Mouse (Mus musculus) thymus, adult 2 months (tissue): ENCODE data around the gene Nup98. TPM values are rescaled to one million over a fixed set of nuclear protein-coding genes. Genes with fewer than 3 reads are reported as not detected.
A peak's percentile ranks its signal among the peaks of the same experiment; 100 is the strongest.

Experiments
- DNase-seq: peaks from one replicate; pipeline ENCODE4 v3.0.0; 2021
- H3K27ac ChIP-seq: fragments of 200-500 bp; 2 replicates; pipeline ENCODE4 v1.5.1; 2012; ENCODE audit warnings: low read length, control low read depth; ENCODE audit not compliant: control insufficient read depth, insufficient read depth
- H3K27me3 ChIP-seq: fragments of 200-500 bp; 2 replicates; pipeline ENCODE4 v1.6.1; 2012; ENCODE audit warnings: mild to moderate bottlenecking, low read length, moderate library complexity, mixed read lengths; ENCODE audit not compliant: control insufficient read depth, insufficient read depth
- H3K36me3 ChIP-seq: fragments of 200-500 bp; 2 replicates; pipeline ENCODE4 v1.6.1; 2012; ENCODE audit warnings: mild to moderate bottlenecking, low read length, moderate library complexity; ENCODE audit not compliant: control insufficient read depth, insufficient read depth
- H3K4me1 ChIP-seq: fragments of 200-500 bp; replicated peaks from 2 replicates; pipeline ENCODE4 v1.6.1; 2012; ENCODE audit warnings: low read length; ENCODE audit not compliant: control insufficient read depth, insufficient read depth
- H3K4me3 ChIP-seq: fragments of 200-500 bp; 2 replicates; pipeline ENCODE4 v1.5.1; 2012; ENCODE audit warnings: mild to moderate bottlenecking, low read length, control low read depth, moderate library complexity; ENCODE audit not compliant: control insufficient read depth, insufficient read depth
- CTCF ChIP-seq: fragments of 200-500 bp; IDR thresholded peaks from 2 replicates; pipeline ENCODE4 v1.5.1; 2012; ENCODE audit warnings: mild to moderate bottlenecking, control low read depth, low read length, moderate library complexity, borderline replicate concordance; ENCODE audit not compliant: control insufficient read depth, poor library complexity, insufficient read depth; ENCODE audit errors: extremely low read depth
- POLR2A ChIP-seq: fragments of 200-500 bp; IDR thresholded peaks from 2 replicates; pipeline ENCODE4 v1.6.1; 2012; ENCODE audit warnings: mild to moderate bottlenecking, low read length, control low read depth, moderate library complexity; ENCODE audit not compliant: control insufficient read depth, poor library complexity, insufficient read depth; ENCODE audit errors: extremely low read depth
- WGBS: fragments of 180-500 bp; shearing (Covaris S2); methylation state at CpG from one replicate; pipeline ENCODE4 v1.1.7; 2018; 5-methylcytosine and 5-hydroxymethylcytosine counted together
- polyA plus RNA-seq: library from polyadenylated mRNA; depleted of rRNA; stranded (reverse); fragments of >200 nt; gene quantifications from 2 replicates; pipeline ENCODE4 v1.2.3, GENCODE M21; 2012

Nup98 gene
- polyA plus RNA-seq, 1 experiment = 23.7 TPM

DNA sequence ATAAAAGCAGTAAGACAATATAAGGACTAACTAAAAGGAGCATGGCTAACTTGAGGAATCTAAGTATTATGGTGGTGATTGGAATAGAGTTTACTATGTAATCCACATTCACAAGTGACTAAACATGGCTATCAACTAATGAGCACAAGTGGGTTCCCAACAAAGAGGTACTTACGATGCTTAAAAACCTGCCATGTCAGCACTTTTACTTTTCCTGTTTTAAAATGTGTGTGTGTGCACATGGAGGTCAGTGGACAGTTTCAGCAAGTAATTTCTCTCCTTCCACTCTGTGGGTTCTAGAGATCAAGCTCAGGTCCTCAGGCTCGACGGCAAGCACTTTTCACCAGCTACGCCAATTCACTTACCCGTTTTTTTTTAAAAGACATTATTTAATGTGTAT, 72.1 kb downstream of the Nup98 start:
- Histone ChIP-seq H3K36me3 (peaks cover 51% of the 10 kb centered on the region), H3K4me3 (no peak overlapping the region), H3K27me3 (no peaks in the 10 kb centered on the region), H3K4me1 (no peaks in the 10 kb centered on the region), H3K27ac (no peak overlapping the region)
- TF ChIP-seq POLR2A (no peak), CTCF (no peak)
- WGBS = 97% methylated on average over 5 of the region's 5 CpGs
- DNase-seq = no peak

DNA sequence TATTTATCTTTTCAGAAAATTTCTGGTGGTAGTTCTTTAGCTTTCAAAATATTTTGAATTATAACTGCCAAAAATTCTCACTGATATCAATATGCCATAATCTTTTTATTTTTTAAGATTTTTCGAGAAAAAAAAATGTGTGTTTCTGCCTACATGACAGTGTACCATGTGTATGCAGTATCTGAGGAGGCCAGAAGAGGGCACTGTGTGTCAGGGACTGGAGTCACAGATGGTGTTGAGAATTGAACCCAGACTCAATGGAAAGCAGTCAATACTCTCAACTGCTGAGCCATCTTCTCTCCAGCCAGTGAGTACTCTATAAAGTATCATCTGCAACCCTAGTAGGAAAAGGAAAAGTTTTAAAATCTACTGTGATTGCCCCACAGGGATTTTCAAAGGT, 72.5 kb downstream of the Nup98 start:
- H3K27me3 ChIP-seq = no peaks in the 10 kb centered on the region
- no peak overlapping the region for H3K4me3 ChIP-seq
- TF ChIP-seq POLR2A (no peak), CTCF (no peak)
- H3K27ac ChIP-seq = no peak overlapping the region
- 98% methylated on average over 1 of the region's 1 CpGs for WGBS
- H3K36me3 ChIP-seq = peaks cover 55% of the 10 kb centered on the region
- no peaks in the 10 kb centered on the region for H3K4me1 ChIP-seq
- peak; percentile 60 for DNase-seq

DNA sequence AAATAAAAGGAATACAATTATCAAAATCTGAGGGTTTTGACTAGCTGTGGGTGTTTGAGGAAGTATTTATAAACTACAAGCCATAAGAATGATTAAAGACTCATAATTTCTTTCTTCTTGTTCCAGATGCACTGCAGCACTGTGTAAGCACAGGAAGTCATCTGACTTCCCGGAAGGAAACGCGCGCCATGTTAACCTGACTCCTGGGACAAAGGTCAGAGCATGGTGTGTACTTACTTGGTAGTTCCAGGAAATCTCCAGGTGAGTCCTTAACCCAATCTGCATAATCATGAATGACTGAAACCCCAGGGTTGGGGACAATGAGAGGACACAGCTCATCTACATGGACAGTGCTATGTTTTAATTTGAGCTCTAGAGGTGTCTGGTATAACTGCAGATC, 77.6 kb downstream of the Nup98 start:
- Histone ChIP-seq H3K4me3 (no peak overlapping the region), H3K36me3 (peaks cover 61% of the 10 kb centered on the region), H3K27ac (no peak overlapping the region), H3K4me1 (no peaks in the 10 kb centered on the region), H3K27me3 (no peaks in the 10 kb centered on the region)
- DNase-seq = no peak
- TF ChIP-seq CTCF (no peak), POLR2A (no peak)
- 94% methylated on average over 4 of the region's 4 CpGs for WGBS

DNA sequence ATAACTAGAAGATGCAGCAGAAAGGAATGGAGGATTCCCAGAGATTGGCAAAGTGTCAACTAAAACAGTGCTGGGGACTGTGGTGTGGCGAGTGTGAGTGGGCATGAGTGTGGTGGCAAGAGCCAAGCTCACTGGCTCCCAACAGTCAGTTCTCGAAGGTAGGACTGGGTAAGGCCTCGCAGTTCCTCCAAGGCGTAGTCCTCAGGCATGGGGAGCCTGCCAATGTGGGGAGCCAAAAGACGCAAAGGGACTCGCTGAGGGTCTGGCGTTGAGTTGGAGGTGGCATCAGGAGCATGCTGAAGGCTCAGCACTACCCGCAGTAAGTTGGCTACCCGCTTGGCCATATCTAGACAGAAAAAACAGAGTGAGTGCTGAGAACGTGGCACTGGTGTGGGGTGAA, 89.7 kb downstream of the Nup98 start:
- Histone ChIP-seq H3K27ac (no peak overlapping the region), H3K36me3 (peaks cover 63% of the 10 kb centered on the region), H3K27me3 (no peaks in the 10 kb centered on the region), H3K4me3 (no peak overlapping the region), H3K4me1 (no peaks in the 10 kb centered on the region)
- DNase-seq = no peak
- no peak for TF ChIP-seq POLR2A
- no peak for TF ChIP-seq CTCF
- WGBS = 96% methylated on average over 10 of the region's 10 CpGs

DNA sequence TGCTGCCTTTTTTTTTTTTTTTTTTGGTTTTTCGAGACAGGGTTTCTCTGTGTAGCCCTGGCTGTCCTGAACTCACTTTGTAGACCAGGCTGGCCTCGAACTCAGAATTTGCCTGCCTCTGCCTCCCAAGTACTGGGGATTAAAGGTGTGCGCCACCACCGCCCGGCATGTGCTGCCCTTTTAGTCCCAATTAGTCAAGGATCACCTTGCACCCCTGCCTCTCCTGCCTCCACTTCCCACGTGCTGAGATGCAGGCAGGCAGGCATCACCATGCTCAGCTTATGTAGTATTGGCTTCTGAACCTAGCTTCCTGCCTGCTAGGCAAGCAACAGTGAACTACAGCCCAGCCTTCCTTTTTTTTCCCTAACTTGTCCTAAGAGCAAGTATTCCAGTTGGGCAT, 92.6 kb downstream of the Nup98 start:
- H3K4me3 ChIP-seq = no peak overlapping the region
- peaks cover 33% of the 10 kb centered on the region for H3K36me3 ChIP-seq
- TF ChIP-seq POLR2A = no peak
- TF ChIP-seq CTCF = no peak
- no peak overlapping the region for H3K27ac ChIP-seq
- H3K27me3 ChIP-seq = no peaks in the 10 kb centered on the region
- DNase-seq = no peak
- no peaks in the 10 kb centered on the region for H3K4me1 ChIP-seq
- WGBS = 82% methylated on average over 6 of the region's 6 CpGs

DNA sequence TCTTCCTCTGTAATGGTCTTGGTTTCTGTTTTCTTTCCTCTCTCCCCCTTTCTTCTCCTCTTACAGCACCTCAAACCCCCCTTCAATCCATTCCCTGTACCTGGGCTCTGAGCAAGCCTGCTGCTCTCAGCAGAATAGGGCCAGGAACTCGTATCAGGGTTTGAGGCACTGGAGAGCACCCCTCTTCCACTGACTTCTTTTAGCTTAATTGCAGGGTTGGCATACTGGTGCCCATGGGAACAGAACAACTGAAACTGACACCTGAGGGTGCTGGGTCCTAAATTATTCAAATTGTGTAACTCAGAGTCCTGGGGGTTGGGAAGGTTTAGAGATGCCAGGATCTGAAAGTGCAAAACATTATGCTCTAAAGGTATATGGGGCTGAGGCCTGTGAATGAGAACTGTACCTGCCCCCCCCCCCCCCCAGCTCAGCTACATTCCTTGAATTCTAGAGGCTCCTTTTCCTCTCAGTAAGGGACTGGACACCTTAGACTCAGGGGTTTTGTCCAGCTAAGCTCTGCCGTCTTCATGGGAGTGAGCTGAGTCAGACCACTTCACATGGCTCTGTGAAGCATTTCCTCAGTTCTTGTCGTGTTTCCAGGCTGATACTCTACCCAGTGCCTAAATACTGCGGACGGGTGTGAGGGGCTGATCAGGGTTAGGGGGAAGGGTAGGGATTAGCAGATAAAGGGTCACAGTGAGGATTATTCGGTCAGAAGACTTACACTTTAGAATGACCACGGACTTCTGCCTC, 93.2 kb downstream of the Nup98 start, which contains the start of gene Chrna10:
Gene Chrna10 (minus strand): TSS at position 250 of the 753 bp plus-strand sequence.
- H3K27ac ChIP-seq = no peak within 1 kb of the TSS
- H3K36me3 ChIP-seq = peaks cover 27% of the 10 kb centered on the region
- H3K4me1 ChIP-seq = no peaks in the 10 kb centered on the region
- no peak within 1 kb of the TSS for H3K4me3 ChIP-seq
- no peak for DNase-seq
- WGBS = 79% methylated on average over 7 of the region's 7 CpGs
- TF ChIP-seq POLR2A (no peak), CTCF (no peak)
- no peaks in the 10 kb centered on the region for H3K27me3 ChIP-seq
